Mouse (Mus musculus) bone marrow, adult 2 months (tissue): ENCODE measurements around the gene Tanc2.

Source experiments
- CTCF ChIP-seq: fragments of 200-500 bp; IDR thresholded peaks from 2 replicates; pipeline ENCODE4 v1.5.1; 2011; ENCODE audit warnings: low read length, control low read depth; ENCODE audit not compliant: control insufficient read depth, insufficient read depth
- POLR2A ChIP-seq: fragments of 200-500 bp; IDR thresholded peaks from 2 replicates; pipeline ENCODE4 v1.6.1; 2011; ENCODE audit warnings: low read depth, mild to moderate bottlenecking, control low read depth, low read length, borderline replicate concordance; ENCODE audit not compliant: control insufficient read depth

GRCm38 (mm10) chr11:105558803-105559505, 30.8 kb upstream of the Tanc2 start:
- TF ChIP-seq POLR2A (no peak), CTCF (no peak)
